Mouse (Mus musculus): ENCODE measurements at regions not wholly inside any gene's neighbourhood (a gene's known extent, or its start where the extent isn't known, plus 50 kb on each side); places are given as distances from the start of the nearest gene placed in this dataset.

GRCm38 (mm10) chr7:89088141-89088540 is 315.9 kb downstream of the Tmem135 start:
- no peak for TF ChIP-seq CTCF (IDR thresholded peaks at IDR 0.05; ENCODE audit: borderline replicate concordance, insufficient read depth, low read length)
- TF ChIP-seq POLR2A (IDR thresholded peaks at IDR 0.05; ENCODE audit: low read depth, low read length), result no peak
- Histone ChIP-seq H3K4me3 (ENCODE audit: insufficient read depth, low read length) (no peak overlapping the region), H3K4me1 (ENCODE audit: control insufficient read depth, insufficient read depth, low read length) (peaks cover 6% of the 10 kb centered on the region), H3K27ac (ENCODE audit: insufficient read depth, low read length) (peak overlapping the region; percentile 54)

GRCm38 (mm10) chr7:89086348-89086747 is 317.7 kb downstream of the Tmem135 start:
- H3K27ac ChIP-seq (ENCODE audit: insufficient read depth, low read length), result no peak overlapping the region
- TF ChIP-seq POLR2A (IDR thresholded peaks at IDR 0.05; ENCODE audit: low read depth, low read length), result no peak
- H3K4me1 ChIP-seq (ENCODE audit: control insufficient read depth, insufficient read depth, low read length), result peaks cover 6% of the 10 kb centered on the region
- H3K4me3 ChIP-seq (ENCODE audit: insufficient read depth, low read length), result no peak overlapping the region

- peaks cover 3% of the 10 kb centered on the region for H3K4me1 ChIP-seq (ENCODE audit: control insufficient read depth, insufficient read depth, low read length)
- TF ChIP-seq CTCF (IDR thresholded peaks at IDR 0.05; ENCODE audit: borderline replicate concordance, insufficient read depth, low read length) (no peak), POLR2A (IDR thresholded peaks at IDR 0.05; ENCODE audit: low read depth, low read length) (no peak)
- no peak overlapping the region for H3K4me3 ChIP-seq (ENCODE audit: insufficient read depth, low read length)
- H3K27ac ChIP-seq (ENCODE audit: insufficient read depth, low read length), result no peak overlapping the region
Observed at GRCm38 (mm10) chr7:89073939-89074690, 329.9 kb downstream of the Tmem135 start.

- H3K4me3 ChIP-seq (ENCODE audit: insufficient read depth, low read length), result no peak overlapping the region
- H3K4me1 ChIP-seq (ENCODE audit: control insufficient read depth, insufficient read depth, low read length), result peaks cover 3% of the 10 kb centered on the region
- peak overlapping the region; percentile 73; the same call in 1 of the 2 replicates for H3K27ac ChIP-seq (ENCODE audit: insufficient read depth, low read length)
- TF ChIP-seq POLR2A (IDR thresholded peaks at IDR 0.05; ENCODE audit: low read depth, low read length), result no peak
- no peak for TF ChIP-seq CTCF (IDR thresholded peaks at IDR 0.05; ENCODE audit: borderline replicate concordance, insufficient read depth, low read length)
Observed at GRCm38 (mm10) chr7:89070030-89070429, 334.0 kb downstream of the Tmem135 start.

- TF ChIP-seq CTCF (IDR thresholded peaks at IDR 0.05; ENCODE audit: borderline replicate concordance, insufficient read depth, low read length) (no peak), POLR2A (IDR thresholded peaks at IDR 0.05; ENCODE audit: low read depth, low read length) (no peak)
- Histone ChIP-seq H3K4me1 (ENCODE audit: control insufficient read depth, insufficient read depth, low read length) (peaks cover 2% of the 10 kb centered on the region; the same call in 1 of the 2 replicates), H3K4me3 (ENCODE audit: insufficient read depth, low read length) (no peak overlapping the region), H3K27ac (ENCODE audit: insufficient read depth, low read length) (no peak overlapping the region)
Observed at GRCm38 (mm10) chr7:89064462-89064861, 339.6 kb downstream of the Tmem135 start.

GRCm38 (mm10) chr7:89063630-89064029 is 340.4 kb downstream of the Tmem135 start:
- H3K4me3 ChIP-seq (ENCODE audit: insufficient read depth, low read length), result no peak overlapping the region
- H3K27ac ChIP-seq (ENCODE audit: insufficient read depth, low read length), result peak overlapping the region; percentile 32
- H3K4me1 ChIP-seq (ENCODE audit: control insufficient read depth, insufficient read depth, low read length), result peaks cover 2% of the 10 kb centered on the region; the same call in 1 of the 2 replicates
- no peak for TF ChIP-seq CTCF (IDR thresholded peaks at IDR 0.05; ENCODE audit: borderline replicate concordance, insufficient read depth, low read length)
- TF ChIP-seq POLR2A (IDR thresholded peaks at IDR 0.05; ENCODE audit: low read depth, low read length), result no peak

GRCm38 (mm10) chr7:89054494-89054893 is 349.5 kb downstream of the Tmem135 start:
- Histone ChIP-seq H3K27ac (ENCODE audit: insufficient read depth, low read length) (no peak overlapping the region), H3K4me3 (ENCODE audit: insufficient read depth, low read length) (no peak overlapping the region), H3K4me1 (ENCODE audit: control insufficient read depth, insufficient read depth, low read length) (no peaks in the 10 kb centered on the region; the same call in 1 of the 2 replicates)
- no peak for TF ChIP-seq POLR2A (IDR thresholded peaks at IDR 0.05; ENCODE audit: low read depth, low read length)
- no peak for TF ChIP-seq CTCF (IDR thresholded peaks at IDR 0.05; ENCODE audit: borderline replicate concordance, insufficient read depth, low read length)

GRCm38 (mm10) chr7:89051240-89051639 is 352.8 kb downstream of the Tmem135 start:
- no peak for TF ChIP-seq CTCF (IDR thresholded peaks at IDR 0.05; ENCODE audit: borderline replicate concordance, insufficient read depth, low read length)
- no peak for TF ChIP-seq POLR2A (IDR thresholded peaks at IDR 0.05; ENCODE audit: low read depth, low read length)
- H3K4me3 ChIP-seq (ENCODE audit: insufficient read depth, low read length), result no peak overlapping the region
- no peaks in the 10 kb centered on the region for H3K4me1 ChIP-seq (ENCODE audit: control insufficient read depth, insufficient read depth, low read length)
- H3K27ac ChIP-seq (ENCODE audit: insufficient read depth, low read length), result no peak overlapping the region

GRCm38 (mm10) chr7:89046405-89047217 is 357.4 kb downstream of the Tmem135 start:
- H3K27ac ChIP-seq (ENCODE audit: insufficient read depth, low read length), result no peak overlapping the region
- no peaks in the 10 kb centered on the region for H3K4me1 ChIP-seq (ENCODE audit: control insufficient read depth, insufficient read depth, low read length)
- TF ChIP-seq POLR2A (IDR thresholded peaks at IDR 0.05; ENCODE audit: low read depth, low read length) (no peak), CTCF (IDR thresholded peaks at IDR 0.05; ENCODE audit: borderline replicate concordance, insufficient read depth, low read length) (no peak)
- no peak overlapping the region for H3K4me3 ChIP-seq (ENCODE audit: insufficient read depth, low read length)

GRCm38 (mm10) chr7:89042977-89043376 is 361.0 kb downstream of the Tmem135 start:
- Histone ChIP-seq H3K4me3 (ENCODE audit: insufficient read depth, low read length) (no peak overlapping the region), H3K27ac (ENCODE audit: insufficient read depth, low read length) (no peak overlapping the region), H3K4me1 (ENCODE audit: control insufficient read depth, insufficient read depth, low read length) (no peaks in the 10 kb centered on the region)
- TF ChIP-seq POLR2A (IDR thresholded peaks at IDR 0.05; ENCODE audit: low read depth, low read length) (no peak), CTCF (IDR thresholded peaks at IDR 0.05; ENCODE audit: borderline replicate concordance, insufficient read depth, low read length) (no peak)
